Mouse (Mus musculus) urinary bladder, postnatal 25 days (tissue): ENCODE measurements around the gene Pth1r.

ENCODE experiments used
- DNase-seq: peaks from one replicate; pipeline ENCODE4 v3.0.0; 2022; ENCODE audit warnings: low spot score

Gene Pth1r

GRCm38 (mm10) chr9:110750404-110751187, 3.7 kb upstream of the Pth1r start:
- DNase-seq: no peak

GRCm38 (mm10) chr9:110748451-110748850, 1.5 kb upstream of the Pth1r start:
- no peak for DNase-seq

- DNase-seq: no peak
Measured at GRCm38 (mm10) chr9:110746238-110746637, 707 bp downstream of the Pth1r start.

- no peak for DNase-seq
Measured at GRCm38 (mm10) chr9:110745752-110746151, 1.2 kb downstream of the Pth1r start.

GRCm38 (mm10) chr9:110743456-110744323, 3.3 kb downstream of the Pth1r start:
- peak; percentile 26 for DNase-seq

GRCm38 (mm10) chr9:110742951-110743455, 3.9 kb downstream of the Pth1r start:
- peak; percentile 17 for DNase-seq

- DNase-seq: peak; percentile 6
Measured at GRCm38 (mm10) chr9:110742295-110742950, 4.5 kb downstream of the Pth1r start.

GRCm38 (mm10) chr9:110741711-110742294, 5.1 kb downstream of the Pth1r start, which contains the start of gene Myl3:
Gene Myl3 (plus strand): TSS chr9:110741861.
- DNase-seq: no peak

- DNase-seq: no peak
Measured at GRCm38 (mm10) chr9:110739961-110740360, 7.0 kb downstream of the Pth1r start.

GRCm38 (mm10) chr9:110738054-110738453, 8.9 kb downstream of the Pth1r start:
- DNase-seq: no peak

- DNase-seq: no peak
Measured at GRCm38 (mm10) chr9:110736362-110736761, 10.6 kb downstream of the Pth1r start.

- DNase-seq: no peak
Measured at GRCm38 (mm10) chr9:110734154-110734553, 12.8 kb downstream of the Pth1r start.

- DNase-seq: no peak
Measured at GRCm38 (mm10) chr9:110733102-110733501, 13.8 kb downstream of the Pth1r start.

GRCm38 (mm10) chr9:110732623-110733022, 14.3 kb downstream of the Pth1r start:
- DNase-seq: peak; percentile 58

- no peak for DNase-seq
Measured at GRCm38 (mm10) chr9:110731859-110732258, 15.1 kb downstream of the Pth1r start.

GRCm38 (mm10) chr9:110729841-110730240, 17.1 kb downstream of the Pth1r start:
- peak; percentile 71 for DNase-seq

- no peak for DNase-seq
Measured at GRCm38 (mm10) chr9:110726867-110727266, 20.1 kb downstream of the Pth1r start.

GRCm38 (mm10) chr9:110725721-110726135, 21.2 kb downstream of the Pth1r start:
- DNase-seq: no peak

GRCm38 (mm10) chr9:110722060-110722459, 24.9 kb downstream of the Pth1r start:
- no peak for DNase-seq

- DNase-seq: no peak
Measured at GRCm38 (mm10) chr9:110719977-110720376, 27.0 kb downstream of the Pth1r start.

GRCm38 (mm10) chr9:110718810-110719209, 28.1 kb downstream of the Pth1r start:
- DNase-seq: no peak

GRCm38 (mm10) chr9:110718071-110718470, 28.9 kb downstream of the Pth1r start:
- DNase-seq: no peak
